Mouse (Mus musculus) central nervous system, embryonic 11.5 days (tissue): ENCODE data around the gene Gm28729. TPM values are rescaled to one million over a fixed set of nuclear protein-coding genes. Genes with fewer than 3 reads are reported as not detected.

ENCODE experiments used
- polyA plus RNA-seq: library from polyadenylated mRNA; depleted of rRNA; stranded (reverse); fragments of >200 nt; gene quantifications from 2 replicates; pipeline ENCODE4 v1.2.3, GENCODE M21; 2012; rRNA removed

The Gm28729 gene
- polyA plus RNA-seq: not detected in 2 replicates

GRCm38 (mm10) chr9:96524972-96525506 is at the start of gene Gm28729:
Gm28729 (minus strand) TSS chr9:96525264.

GRCm38 (mm10) chr9:96478071-96478888 is 46.8 kb downstream of the Gm28729 start, which contains the start of gene Rnf7:
Rnf7 (minus strand) TSS chr9:96478675.

Other genes starting within 250 kb of the Gm28729 start
- gene Atp1b3, start 160.8 kb downstream of the Gm28729 start, polyA plus RNA-seq: 71.7 and 87.7 TPM in 2 replicates
- 290 and 442 TPM in 2 replicates for gene Rnf7, start 46.6 kb downstream of the Gm28729 start, polyA plus RNA-seq
- 5.4 and 9.4 TPM in 2 replicates for gene Rasa2, start 106.4 kb upstream of the Gm28729 start, polyA plus RNA-seq
- gene Zbtb38, start 227.6 kb upstream of the Gm28729 start, polyA plus RNA-seq: 1.7 and 3.2 TPM in 2 replicates